Mouse (Mus musculus) left cerebral cortex, adult 11 months (tissue): ENCODE results near the gene Tmem39b.
"Not testable (repeated sequence)": the region's sequence is repeated elsewhere in the genome, so short reads cannot be mapped to it uniquely, and the experiment has no call there.

Experiments
- DNase-seq: peaks from one replicate; pipeline ENCODE4 v3.0.0; 2022; ENCODE audit warnings: low spot score

The Tmem39b gene

DNA sequence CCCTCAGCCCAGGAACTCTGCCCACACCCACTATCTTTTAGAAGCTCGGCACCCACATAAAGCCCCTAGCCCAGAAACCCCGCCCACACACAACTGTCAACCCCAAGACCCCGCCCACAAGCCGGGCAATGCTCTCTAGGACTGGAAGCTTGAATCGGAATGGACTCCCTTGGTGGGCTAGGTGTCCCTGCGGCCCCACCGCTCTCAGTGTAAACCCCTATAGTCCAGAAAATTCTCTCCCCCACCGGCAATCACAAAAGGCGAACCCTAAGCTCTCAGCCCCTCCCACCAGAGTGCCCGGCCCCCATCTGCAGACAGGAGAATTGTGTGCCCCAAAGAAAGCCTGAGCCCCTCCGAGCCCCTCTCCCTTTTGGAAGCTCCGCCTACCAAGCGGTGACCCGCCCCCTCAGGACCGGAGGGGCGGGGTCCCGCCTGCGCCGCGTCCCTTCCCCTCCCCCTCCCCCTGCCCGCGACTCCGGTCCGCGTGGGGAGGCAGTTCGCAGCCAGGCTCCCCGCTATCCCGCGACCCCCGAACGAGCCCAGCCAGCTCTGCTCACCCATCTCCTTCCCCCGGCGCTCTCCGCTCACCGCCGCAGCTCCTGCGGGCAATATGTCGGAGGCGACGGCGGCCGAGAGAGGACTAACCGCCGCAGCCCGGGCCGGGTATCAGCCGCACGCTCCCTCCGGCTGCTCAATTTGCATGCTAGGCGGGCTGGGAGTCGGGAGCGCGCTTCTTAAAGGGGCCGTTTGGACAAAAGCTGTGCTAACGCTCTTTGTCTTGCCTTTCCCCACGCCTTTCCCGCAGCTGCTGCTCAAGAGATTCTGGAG, at the start of gene Tmem39b:
TSS of gene Tmem39b (minus strand) at position 681 of the 828 bp plus-strand sequence.
- DNase-seq: peak; percentile 82

DNA sequence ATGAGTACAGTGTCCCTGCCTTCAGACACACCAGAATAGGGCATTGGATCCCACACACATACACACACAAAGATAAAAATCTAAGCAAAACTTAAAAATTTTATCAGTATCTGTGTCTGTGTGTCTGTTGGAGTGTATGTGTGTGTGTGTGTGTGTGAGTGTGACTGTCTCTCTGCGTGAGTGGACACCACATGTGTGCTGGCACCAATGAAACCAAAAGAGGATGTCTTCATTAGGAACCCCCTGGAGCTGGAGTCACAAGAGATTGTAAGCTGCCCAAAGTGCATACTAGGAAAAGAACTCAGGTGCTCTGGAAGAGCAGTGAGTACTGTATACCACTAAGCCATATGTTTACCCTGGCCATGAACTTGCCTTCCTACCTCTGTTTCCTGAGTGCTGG, 49.5 kb upstream of the Tmem39b start:
- no peak for DNase-seq

- DNase-seq: no peak
Measured at GRCm38 (mm10) chr4:129743494-129743893, 46.9 kb upstream of the Tmem39b start.

DNA sequence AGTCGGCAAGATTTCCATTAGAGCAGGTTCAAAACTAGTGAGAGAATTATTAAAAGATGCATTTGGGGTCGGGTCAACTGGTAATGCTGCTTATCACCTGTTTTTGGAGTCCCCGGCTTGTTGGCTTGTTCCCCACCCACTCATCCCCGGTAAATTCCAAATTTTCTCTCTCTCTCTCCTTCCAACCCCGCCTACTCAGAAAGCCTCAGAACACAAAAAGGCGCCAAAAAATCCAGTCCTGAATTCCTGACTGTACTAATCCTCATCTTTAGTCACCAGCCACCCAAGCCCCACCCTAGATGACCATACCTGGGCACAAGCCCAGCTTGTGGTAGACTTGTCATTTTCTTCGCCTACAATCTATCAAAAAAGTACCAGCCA, 46.4 kb upstream of the Tmem39b start:
- no peak for DNase-seq

DNA sequence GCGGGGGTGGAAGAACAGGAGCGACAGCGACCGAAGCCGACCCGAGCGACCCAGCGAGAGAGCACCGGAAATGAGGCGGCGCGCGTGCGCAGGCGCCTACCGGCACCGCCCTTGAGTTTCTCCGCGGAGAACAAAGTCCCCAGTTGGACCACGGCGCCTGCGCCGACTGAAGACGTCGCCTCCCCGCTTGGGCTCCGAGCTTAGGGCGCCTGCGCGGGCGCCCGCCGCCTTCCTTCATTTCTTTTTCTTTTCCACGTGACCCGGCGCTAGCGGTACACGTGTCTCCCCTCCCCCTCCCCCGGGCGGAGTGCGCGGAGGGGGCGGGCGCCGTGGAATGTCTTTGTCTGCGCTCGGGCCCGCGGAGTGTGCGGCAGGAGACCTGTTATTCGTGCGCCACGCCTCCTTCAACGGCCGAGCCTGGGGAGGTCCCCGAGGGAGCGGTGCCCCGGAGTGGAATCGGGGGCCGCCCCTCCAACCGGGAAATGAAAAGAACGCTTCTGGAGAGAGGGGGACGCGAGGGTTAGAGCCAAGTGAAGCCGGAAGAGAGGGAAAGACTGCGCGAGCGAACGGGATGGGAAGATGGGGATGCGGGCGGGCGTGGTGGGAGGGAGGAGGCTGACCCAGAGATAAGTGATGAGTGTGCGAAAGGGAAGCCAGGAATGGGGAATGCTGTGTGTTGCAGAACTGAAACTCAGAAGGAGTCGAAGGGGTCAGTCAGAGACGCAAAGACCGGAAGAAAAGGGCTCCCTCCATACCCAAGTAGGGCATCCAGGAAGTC, 45.8 kb upstream of the Tmem39b start, which contains the start of gene Khdrbs1:
TSS of gene Khdrbs1 (minus strand) at position 72 of the 778 bp plus-strand sequence.
- DNase-seq: peak; percentile 92

- DNase-seq: no peak
Measured at GRCm38 (mm10) chr4:129741974-129742231, 45.3 kb upstream of the Tmem39b start.

- DNase-seq: no peak
Measured at GRCm38 (mm10) chr4:129741251-129741973, 44.8 kb upstream of the Tmem39b start.

DNA sequence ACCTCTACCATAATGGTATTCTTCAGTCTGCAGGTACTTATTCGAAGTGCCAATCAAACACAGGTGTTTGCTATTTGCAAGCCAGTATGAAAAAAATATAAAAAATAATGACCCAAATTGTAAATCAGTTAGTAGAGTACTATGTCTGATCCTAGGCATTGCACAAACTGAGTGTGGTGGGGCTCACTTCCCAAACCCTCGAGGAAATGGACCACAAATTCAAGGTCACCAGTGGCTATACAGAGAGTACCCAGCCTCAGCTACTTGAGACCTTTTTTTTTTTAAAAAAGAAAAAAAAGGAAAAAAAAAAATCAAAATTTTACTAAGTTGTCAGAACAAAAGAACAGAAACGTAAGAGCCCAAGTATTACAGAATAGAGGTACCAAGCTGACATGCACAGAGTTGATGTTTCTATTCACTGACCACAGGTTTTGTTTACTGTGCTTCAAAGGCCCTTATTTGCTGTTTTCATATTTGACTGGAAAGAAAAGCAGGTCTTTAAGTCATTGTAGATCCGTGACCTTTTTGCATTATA, 42.5 kb upstream of the Tmem39b start:
- no peak for DNase-seq

- no peak for DNase-seq
Measured at GRCm38 (mm10) chr4:129736173-129736572, 39.5 kb upstream of the Tmem39b start.

DNA sequence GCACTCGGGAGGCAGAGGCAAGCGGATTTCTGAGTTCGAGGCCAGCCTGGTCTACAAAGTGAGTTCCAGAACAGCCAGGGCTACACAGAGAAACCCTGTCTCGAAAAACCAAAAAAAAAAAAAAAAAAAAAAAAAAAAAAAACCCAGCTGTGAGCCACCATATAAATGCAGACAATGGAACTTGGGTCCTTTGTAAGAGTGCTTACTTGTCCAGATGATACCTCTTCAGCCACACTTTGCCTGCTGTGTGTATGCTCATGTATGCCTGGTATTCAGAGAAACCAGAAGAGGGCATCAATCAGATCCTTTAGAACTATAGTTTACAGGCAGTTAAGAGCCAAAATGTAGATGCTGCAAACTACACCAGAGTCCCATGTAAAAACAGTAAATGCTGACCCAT, 38.8 kb upstream of the Tmem39b start:
- not testable (repeated sequence) for DNase-seq

GRCm38 (mm10) chr4:129731423-129731822, 34.8 kb upstream of the Tmem39b start:
- no peak for DNase-seq

DNA sequence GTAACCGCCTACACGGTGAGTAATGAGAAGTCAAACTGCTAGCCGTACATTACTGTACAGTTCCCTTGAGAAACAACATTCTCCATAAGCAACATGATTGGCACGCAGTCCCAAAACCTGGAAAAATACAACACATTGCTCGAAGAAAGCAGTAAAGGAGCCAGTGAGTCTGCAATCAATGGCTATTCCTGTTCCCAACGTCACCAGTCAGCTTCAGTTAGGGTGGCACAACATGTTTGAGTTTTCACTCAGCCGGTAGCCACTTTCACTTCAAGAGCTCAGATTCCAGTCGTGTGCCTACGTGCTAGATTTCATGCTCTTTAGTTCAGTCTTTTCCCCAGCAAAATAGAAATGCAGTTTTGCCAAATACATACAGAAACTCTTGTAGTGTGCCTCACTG, 19.7 kb upstream of the Tmem39b start:
- no peak for DNase-seq

DNA sequence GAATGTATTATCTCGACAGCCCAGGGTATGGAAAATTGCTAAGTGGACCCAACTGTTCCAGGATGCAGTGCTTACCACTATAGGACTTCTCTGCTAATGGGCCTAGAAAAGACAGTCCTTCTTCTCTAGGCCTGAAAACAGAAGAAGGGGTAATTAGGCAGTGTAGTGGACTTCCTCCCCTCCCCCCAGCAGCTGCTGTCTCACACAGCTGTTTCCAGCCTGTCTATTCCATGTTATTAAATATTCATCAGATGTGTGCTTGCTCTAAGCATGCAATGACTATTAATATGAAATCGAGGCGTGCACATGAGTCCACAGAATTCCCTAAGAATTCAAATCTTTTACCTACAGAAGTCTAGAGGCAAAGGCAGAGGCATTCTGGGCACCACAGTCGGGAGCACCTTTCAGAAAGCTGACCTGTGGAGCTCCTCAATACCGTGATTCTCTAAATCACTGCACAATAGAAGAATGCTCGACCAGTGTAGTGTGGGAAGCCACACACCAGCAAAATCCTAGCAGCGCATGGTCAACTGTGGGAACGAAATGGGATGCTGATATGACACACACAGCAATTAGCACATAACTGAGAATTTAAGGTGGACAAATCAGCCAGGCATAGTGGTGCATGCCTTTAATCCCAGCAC, 13.0 kb upstream of the Tmem39b start:
- DNase-seq: no peak

GRCm38 (mm10) chr4:129706750-129707149, 10.1 kb upstream of the Tmem39b start:
- DNase-seq: no peak

- DNase-seq: peak; percentile 73
Measured at GRCm38 (mm10) chr4:129702454-129702853, 5.8 kb upstream of the Tmem39b start.

DNA sequence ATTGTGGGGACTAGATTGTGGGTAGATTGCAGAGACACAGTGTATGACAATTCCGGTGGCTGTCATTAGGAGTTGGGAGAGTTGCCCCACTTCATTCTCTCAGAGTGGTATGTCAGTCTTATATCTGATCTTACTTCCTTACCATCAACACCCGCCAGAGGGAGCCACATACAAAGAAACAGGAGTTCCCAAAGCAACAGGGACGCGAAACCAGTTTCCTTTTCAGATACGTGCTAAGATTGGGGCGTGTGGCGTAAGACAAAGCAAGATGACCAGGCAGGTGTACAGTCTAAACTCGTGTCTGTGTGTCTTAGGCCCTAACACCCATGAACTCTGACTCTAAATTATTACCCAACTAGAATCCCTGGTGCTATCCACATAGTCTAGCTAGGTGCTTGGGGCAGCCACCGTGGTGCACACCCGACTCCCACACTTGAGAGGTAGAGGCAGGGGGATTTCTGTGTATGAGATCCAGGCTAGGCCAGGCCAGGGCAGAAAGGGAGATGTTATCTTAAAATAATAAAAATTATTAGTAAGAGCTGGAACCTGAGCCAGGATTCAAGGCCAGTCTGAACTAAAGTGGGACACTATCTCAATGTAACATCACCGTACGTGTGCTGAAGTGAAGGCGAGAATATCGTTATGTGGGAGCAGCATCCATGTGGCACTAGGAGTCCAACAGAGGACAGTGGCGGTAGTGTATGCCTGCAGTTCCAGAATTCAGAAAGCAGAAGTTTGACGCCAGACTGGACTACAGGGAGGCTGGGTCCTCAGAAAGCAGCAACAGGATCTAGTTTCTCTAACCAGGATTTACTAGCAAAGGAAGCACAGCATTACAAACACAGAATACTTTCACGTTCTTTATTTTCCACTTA, 5.1 kb upstream of the Tmem39b start:
- DNase-seq: peak; percentile 86

DNA sequence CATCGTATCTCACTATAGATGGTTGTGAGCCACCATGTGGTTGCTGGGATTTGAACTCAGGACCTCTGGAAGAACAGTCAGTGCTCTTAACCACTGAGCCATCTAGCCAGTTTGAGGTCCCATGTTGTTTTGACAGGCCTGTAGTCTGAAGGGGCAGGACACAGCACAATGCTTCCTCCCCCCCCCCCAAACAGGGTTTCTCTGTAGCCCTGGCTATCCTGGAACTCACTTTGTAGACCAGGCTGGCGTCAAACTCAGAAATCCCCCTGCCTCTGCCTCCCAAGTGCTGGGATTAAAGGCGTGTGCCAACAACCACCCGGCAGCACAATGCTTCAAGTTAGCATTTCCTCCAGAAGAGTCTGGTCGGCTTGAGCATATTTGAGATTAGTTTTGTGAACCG, 4.0 kb upstream of the Tmem39b start:
- DNase-seq: not testable (repeated sequence)

- DNase-seq: no peak
Measured at GRCm38 (mm10) chr4:129700216-129700615, 3.6 kb upstream of the Tmem39b start.

DNA sequence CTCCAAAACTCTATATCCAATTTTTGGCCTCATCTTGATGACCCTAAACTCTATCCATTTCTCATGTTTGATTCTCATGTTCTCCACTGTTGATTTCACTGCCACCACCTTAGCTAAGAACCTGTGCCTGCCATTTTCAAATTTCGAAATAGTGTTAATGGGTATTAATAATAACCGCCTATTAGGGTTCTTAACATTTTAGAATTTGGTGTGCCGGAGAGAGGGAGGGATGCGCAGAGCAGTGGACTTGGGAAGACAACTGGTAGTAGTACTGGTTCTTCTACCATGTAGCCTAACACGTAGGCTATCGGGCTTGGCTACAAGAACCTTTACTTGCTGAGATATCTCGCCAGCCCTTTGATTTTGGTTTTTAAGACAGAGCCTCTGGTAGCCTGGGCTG, 553 bp upstream of the Tmem39b start:
- no peak for DNase-seq

DNA sequence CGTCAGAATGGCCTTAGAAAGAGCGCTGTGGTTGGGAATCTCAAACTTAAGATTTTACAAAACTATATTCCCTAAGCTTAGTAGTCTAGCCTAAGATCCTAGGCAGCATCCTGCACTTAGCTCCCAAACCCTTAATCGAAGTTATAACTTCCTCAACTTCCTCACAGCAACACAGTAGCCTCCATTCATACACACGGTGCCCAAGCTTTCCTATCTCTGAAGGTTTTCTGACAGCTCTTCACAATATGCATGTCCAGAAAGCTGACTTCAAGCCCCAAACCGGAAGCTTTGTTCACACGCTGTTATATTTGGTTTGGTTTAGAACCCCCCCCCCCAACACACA, 852 bp downstream of the Tmem39b start:
- no peak for DNase-seq

GRCm38 (mm10) chr4:129684531-129684930, 12.1 kb downstream of the Tmem39b start:
- no peak for DNase-seq
